Mouse (Mus musculus): ENCODE measurements at regions not wholly inside any gene's neighbourhood (a gene's known extent, or its start where the extent isn't known, plus 50 kb on each side); places are given as distances from the start of the nearest gene placed in this dataset.

- H3K4me3 ChIP-seq: no peak overlapping the region
- peaks cover 12% of the 10 kb centered on the region; the same call in 1 of the 2 replicates for H3K4me1 ChIP-seq (replicated peaks)
- no peak overlapping the region for H3K9ac ChIP-seq
- H3K27me3 ChIP-seq: no peaks in the 10 kb centered on the region
- peak; percentile 42; the same call in 1 of the 2 replicates for ATAC-seq (ENCODE audit: low read depth)
- 0 out of 2 replicates have a peak overlapping the region, but pooled peaks have one; percentile 18 for H3K27ac ChIP-seq (replicated peaks)
- H3K9me3 ChIP-seq: no peaks in the 10 kb centered on the region
- no peaks in the 10 kb centered on the region for H3K36me3 ChIP-seq
- 44% methylated on average over 18 of the region's 18 CpGs for WGBS
- H3K4me2 ChIP-seq: no peak overlapping the region
Observed at GRCm38 (mm10) chr5:97167401-97168249, 56.2 kb upstream of the Paqr3 start.

GRCm38 (mm10) chr5:97166128-97166883, 54.9 kb upstream of the Paqr3 start:
- no peak overlapping the region for H3K4me2 ChIP-seq
- H3K4me1 ChIP-seq (replicated peaks): peaks cover 12% of the 10 kb centered on the region; the same call in 1 of the 2 replicates
- H3K27me3 ChIP-seq: no peaks in the 10 kb centered on the region
- H3K36me3 ChIP-seq: no peaks in the 10 kb centered on the region
- WGBS: 34% methylated on average over 4 of the region's 4 CpGs
- H3K9ac ChIP-seq: no peak overlapping the region
- no peaks in the 10 kb centered on the region for H3K9me3 ChIP-seq
- H3K27ac ChIP-seq (replicated peaks): no peak overlapping the region
- peak; percentile 84 for ATAC-seq (ENCODE audit: low read depth)
- H3K4me3 ChIP-seq: no peak overlapping the region

Measured in neural tube, embryonic 13.5 days (tissue).